Mouse (Mus musculus) bone marrow macrophage, adult 2 months (primary cell): ENCODE results near the gene Tnfaip8l1. TPM values are rescaled to one million over a fixed set of nuclear protein-coding genes. Genes with fewer than 3 reads are reported as not detected.

Experiments used
- H3K27ac ChIP-seq: 2 replicates; pipeline ENCODE4 v1.5.1; 2012; ENCODE audit warnings: low read depth, low read length; ENCODE audit not compliant: insufficient read depth
- H3K4me1 ChIP-seq: 2 replicates; pipeline ENCODE4 v1.6.1; 2012; ENCODE audit warnings: low read length; ENCODE audit not compliant: control insufficient read depth, insufficient read depth
- H3K4me3 ChIP-seq: 2 replicates; pipeline ENCODE4 v1.5.1; 2012; ENCODE audit warnings: mild to moderate bottlenecking, low read length, moderate library complexity; ENCODE audit not compliant: insufficient read depth
- CTCF ChIP-seq: IDR thresholded peaks from 2 replicates; pipeline ENCODE4 v1.5.1; 2012; ENCODE audit warnings: low read depth, mild to moderate bottlenecking, low read length, moderate library complexity
- POLR2A ChIP-seq: IDR thresholded peaks from 2 replicates; pipeline ENCODE4 v1.6.1; 2012; ENCODE audit warnings: mild to moderate bottlenecking, low read depth, low read length, borderline replicate concordance
- polyA plus RNA-seq: library from polyadenylated mRNA; stranded (reverse); fragments of >200 nt; gene quantifications from 2 replicates; pipeline ENCODE4 v1.2.4, GENCODE M21; 2012; ENCODE audit not compliant: missing spikeins, insufficient read depth, insufficient read length

Tnfaip8l1 gene
- polyA plus RNA-seq, 1 experiment: 5.4 TPM

DNA sequence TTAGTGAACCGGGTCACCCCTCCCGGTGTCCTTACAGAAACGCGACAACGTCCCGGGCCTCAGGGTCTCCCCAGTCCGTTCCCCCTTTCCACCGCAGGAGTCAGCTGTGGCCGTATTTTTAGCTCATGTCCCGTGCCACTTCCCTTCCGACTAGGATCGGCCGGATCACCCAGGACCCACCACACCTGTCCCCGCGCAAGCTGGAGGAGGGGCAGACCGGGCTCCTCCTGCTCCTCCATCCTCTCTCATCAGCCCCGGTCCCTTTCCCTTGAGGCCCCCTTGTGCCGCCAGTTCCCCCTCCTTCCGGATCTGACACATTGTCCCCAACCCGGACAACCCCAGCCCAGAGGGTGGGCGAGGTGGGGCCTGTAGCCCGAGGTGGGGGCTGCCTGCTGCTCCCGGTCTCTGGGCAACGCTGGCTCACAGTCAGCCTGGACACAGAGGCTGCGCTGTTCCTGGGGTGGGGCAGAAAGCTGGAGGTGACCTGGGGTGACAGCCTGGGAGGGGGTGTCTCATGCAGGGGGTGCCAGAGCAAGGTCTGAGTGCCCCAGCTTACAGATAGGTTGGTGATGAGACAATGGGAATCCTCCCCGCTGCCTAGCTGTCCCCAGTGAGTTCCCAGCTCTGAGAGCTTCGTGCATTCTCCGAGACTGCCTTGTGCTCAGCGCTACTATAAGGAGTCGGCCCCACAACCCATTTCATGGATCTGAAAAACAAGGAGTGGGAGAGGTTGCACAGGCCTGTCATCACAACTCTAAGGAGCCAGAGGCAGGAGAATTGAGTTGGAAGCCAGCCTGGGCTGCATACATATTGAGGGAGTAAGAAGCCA lies 13.3 kb upstream of the Tnfaip8l1 start:
- H3K4me1 ChIP-seq: peaks cover 6% of the 10 kb centered on the region
- no peak overlapping the region for H3K27ac ChIP-seq
- TF ChIP-seq POLR2A: no peak
- no peak for TF ChIP-seq CTCF
- no peak overlapping the region for H3K4me3 ChIP-seq

DNA sequence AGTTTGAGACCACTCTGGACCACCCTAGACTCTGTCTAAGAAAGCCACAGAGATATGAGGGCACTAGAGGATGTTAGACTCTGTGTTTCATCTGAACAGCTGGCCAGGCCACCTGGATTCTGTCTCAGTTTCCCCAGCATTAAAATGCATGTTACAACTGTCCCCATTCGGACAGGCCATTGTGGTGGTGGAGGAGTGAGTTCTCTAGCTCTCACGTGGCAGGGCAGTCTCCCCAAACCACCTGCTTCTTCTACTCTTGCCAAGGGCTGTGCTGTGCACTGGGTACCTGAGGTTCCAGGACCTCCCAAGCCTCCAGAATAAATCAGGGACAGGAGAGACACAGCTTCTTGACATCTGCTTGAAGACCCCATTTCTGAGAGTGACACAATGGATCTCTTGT lies 12.4 kb upstream of the Tnfaip8l1 start:
- TF ChIP-seq POLR2A (no peak), CTCF (no peak)
- Histone ChIP-seq H3K27ac (no peak overlapping the region), H3K4me1 (peaks cover 7% of the 10 kb centered on the region), H3K4me3 (no peak overlapping the region)

DNA sequence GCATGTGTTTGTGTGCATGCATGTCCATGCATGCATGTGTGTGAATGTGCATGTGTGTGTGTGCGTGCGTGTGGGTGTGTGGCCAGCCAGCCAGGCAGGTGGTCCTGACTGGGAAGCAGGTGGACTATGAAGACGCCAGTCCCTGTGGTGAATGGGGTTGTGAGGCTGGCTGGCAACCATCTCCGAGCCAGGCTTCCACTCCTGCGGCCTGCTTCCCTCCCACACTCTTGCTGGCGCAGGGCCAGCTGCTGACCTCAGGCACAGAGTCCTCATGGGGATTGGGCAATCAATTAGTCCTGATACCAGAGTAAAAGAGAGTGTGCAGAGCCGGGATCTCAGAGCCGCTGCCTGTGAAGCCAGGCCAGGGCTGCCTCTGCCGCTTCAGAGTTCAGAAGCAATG lies 8.6 kb upstream of the Tnfaip8l1 start:
- H3K4me3 ChIP-seq: no peak overlapping the region
- TF ChIP-seq POLR2A: no peak
- no peak for TF ChIP-seq CTCF
- H3K27ac ChIP-seq: no peak overlapping the region
- H3K4me1 ChIP-seq: peaks cover 7% of the 10 kb centered on the region

DNA sequence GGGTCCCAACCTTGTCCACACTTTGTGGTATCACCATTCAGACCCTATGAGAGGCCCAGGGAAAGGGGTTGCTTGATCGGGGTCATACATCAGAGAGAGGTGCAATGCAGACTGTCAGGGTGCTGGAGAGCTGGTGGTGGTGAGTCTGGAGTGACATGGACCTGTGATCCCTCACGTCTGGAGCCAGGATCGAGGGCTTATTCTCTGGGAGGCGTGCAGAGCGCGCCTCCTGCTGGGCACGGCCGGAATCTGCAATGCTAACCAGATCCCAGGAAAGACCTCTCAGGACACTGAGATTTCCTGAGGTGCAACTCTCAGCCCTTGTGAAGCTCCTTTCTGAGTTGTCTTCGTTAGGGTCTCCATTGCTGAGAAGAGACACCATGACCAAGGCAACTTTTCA lies 2.5 kb upstream of the Tnfaip8l1 start:
- Histone ChIP-seq H3K4me3 (no peak overlapping the region), H3K4me1 (peaks cover 11% of the 10 kb centered on the region), H3K27ac (no peak overlapping the region)
- TF ChIP-seq POLR2A (no peak), CTCF (peak; percentile 95)

DNA sequence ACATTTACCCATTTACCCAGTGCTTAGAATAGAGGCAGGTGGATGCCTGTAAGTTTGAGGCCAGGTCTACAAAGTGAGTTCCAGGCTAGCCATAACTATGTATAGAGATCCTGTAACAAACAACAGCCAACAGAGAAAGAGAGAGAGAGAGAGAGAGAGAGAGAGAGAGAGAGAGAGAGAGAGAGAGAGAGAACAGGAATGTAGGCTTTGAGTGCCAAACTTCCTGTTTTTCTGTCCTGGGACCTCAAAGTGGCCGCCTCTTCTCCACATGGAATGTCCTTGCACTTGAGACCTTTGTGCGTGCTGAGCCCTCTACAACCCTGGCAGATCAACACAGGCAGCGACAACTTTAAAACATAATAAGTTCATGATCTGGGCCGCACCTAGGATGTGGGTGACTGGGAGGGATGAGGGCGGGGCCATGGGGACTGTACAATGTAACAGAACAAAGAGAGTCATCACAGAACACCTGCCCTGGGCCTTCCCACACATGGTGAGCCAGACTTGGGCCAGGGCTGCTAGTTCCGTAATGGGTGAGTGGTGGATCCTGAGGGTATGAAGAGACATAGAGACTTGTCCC lies 1.3 kb downstream of the Tnfaip8l1 start:
- no peak overlapping the region for H3K27ac ChIP-seq

DNA sequence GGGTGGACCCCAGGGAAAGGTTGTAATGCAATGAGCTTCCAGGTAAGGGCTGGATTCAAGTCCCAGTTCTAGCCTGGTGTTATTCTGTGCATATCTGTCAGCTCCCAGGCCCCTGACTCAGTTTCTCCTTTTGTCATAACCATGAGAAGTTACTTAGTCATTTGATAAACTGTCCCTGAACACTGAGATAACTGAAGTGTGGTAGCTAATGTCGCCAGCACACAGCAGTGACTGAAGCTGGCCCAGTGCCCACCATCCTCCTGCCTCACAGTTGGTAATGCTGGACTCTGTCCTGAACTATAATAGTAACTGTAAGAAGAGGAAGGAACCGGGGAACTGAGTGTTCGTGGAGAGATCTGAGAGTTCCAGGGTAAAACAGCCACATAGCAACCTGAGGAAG lies 2.2 kb downstream of the Tnfaip8l1 start:
- TF ChIP-seq POLR2A (no peak), CTCF (no peak)
- no peak overlapping the region for H3K27ac ChIP-seq
- peaks cover 11% of the 10 kb centered on the region for H3K4me1 ChIP-seq
- no peak overlapping the region for H3K4me3 ChIP-seq

More for the DNA sequence above, 1.3 kb downstream of the Tnfaip8l1 start:
- Histone ChIP-seq H3K4me1 (peaks cover 11% of the 10 kb centered on the region), H3K4me3 (no peak overlapping the region)
- no peak for TF ChIP-seq CTCF
- no peak for TF ChIP-seq POLR2A

DNA sequence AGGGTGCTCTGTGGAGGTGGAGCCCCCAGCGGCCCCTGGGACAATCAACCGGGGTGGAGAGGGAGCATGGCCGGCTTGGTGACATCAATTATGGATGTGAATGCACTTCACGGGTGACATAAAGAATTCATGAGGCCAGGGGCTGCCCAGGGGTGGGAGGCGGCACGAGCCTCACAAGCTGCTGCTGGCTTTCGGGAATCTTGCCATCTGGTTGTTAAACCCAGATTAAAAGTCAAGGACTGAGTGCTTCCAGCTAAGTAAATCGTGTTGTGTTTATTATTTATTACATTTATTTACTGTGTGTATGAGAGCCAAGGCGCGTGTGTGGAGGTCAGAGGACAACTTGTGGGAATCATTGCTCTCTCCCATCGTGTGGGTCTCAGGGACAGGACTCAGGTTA lies 3.4 kb downstream of the Tnfaip8l1 start:
- no peak overlapping the region for H3K27ac ChIP-seq
- peaks cover 15% of the 10 kb centered on the region for H3K4me1 ChIP-seq
- H3K4me3 ChIP-seq: no peak overlapping the region
- TF ChIP-seq POLR2A (no peak), CTCF (no peak)

DNA sequence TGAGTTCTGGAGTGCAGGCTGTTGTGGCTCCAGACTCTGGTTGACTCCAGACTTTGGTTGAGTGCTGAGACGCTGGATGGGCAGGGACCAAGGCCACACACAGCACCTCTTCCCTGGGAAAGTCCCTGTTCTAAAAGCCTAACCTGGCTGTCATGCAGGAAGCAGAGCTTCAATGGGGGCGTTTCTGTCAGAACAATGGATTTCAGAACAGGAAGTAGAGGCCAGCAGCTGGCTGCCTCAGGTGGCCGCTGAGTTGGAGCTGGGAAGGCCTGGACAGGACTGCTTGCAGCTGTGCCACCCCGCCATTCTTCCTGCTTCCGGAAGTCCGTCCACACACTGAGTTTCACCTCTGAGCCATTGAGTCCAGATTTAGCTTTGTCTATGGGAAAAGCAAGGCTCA lies 7.6 kb downstream of the Tnfaip8l1 start:
- Histone ChIP-seq H3K4me1 (0 out of 2 replicates have a peak, but pooled peaks cover 4% of the 10 kb centered on the region), H3K4me3 (no peak overlapping the region), H3K27ac (no peak overlapping the region)
- TF ChIP-seq POLR2A: no peak
- TF ChIP-seq CTCF: no peak

DNA sequence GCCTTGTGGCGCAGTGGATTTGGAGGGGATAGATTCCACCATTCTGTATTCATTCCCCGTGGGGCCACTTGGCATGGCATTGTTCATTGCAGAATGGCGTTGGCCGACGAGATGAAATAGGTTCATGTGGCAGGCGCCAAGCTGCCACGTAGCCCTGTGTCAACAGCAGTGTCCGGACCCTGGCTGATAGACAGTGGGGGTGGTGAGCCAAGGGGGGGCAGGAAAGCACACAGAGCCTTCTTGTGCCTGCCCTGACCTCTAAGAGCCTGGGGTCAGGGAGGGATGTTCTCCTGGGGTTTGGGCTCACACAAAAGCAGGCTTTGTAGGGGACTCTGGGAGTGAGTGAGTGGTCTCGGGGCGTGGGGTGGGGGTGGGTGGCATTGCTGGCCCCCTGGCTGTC lies 8.4 kb downstream of the Tnfaip8l1 start:
- 0 out of 2 replicates have a peak, but pooled peaks cover 4% of the 10 kb centered on the region for H3K4me1 ChIP-seq
- TF ChIP-seq POLR2A (no peak), CTCF (no peak)
- no peak overlapping the region for H3K27ac ChIP-seq
- H3K4me3 ChIP-seq: no peak overlapping the region

DNA sequence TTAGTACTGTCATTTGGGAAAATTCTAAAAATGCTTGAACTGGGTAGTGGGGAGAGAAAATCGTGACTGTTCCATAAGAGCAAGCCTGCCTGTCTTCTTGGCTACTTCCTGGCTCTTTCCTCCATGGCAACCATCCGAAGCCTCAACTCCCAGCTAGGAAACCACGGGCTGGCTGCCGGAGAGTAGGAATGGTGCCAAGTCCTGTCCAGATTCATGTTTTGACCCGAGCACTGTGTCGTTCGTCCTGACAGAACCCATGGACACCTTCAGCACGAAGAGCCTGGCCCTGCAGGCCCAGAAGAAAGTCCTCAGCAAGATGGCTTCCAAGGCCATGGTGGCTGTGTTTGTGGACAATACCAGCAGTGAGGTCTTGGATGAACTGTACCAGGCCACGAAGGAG lies 9.2 kb downstream of the Tnfaip8l1 start:
- TF ChIP-seq CTCF (no peak), POLR2A (no peak)
- no peak overlapping the region for H3K4me3 ChIP-seq
- 0 out of 2 replicates have a peak, but pooled peaks cover 4% of the 10 kb centered on the region for H3K4me1 ChIP-seq
- H3K27ac ChIP-seq: no peak overlapping the region
